Mouse (Mus musculus) kidney, adult 2 months (tissue): ENCODE results near the gene Snta1. TPM values are rescaled to one million over a fixed set of nuclear protein-coding genes. Genes with fewer than 3 reads are reported as not detected.
A peak's percentile ranks its signal among the peaks of the same experiment; 100 is the strongest.
"Not testable (repeated sequence)": the region's sequence is repeated elsewhere in the genome, so short reads cannot be mapped to it uniquely, and the experiment has no call there.

ENCODE experiments used
- DNase-seq: peaks from one replicate; pipeline ENCODE4 v3.0.0; 2021
- H3K27ac ChIP-seq: fragments of 200-500 bp; 2 replicates; pipeline ENCODE4 v1.5.1; 2012; ENCODE audit warnings: low read depth, low read length, control low read depth, inconsistent platforms; ENCODE audit not compliant: insufficient read depth
- H3K27me3 ChIP-seq: fragments of 200-500 bp; replicated peaks from 2 replicates; pipeline ENCODE4 v1.6.1; 2012; ENCODE audit warnings: mild to moderate bottlenecking, moderate library complexity, low read length, inconsistent platforms; ENCODE audit not compliant: control insufficient read depth, insufficient read depth
- H3K36me3 ChIP-seq: fragments of 200-500 bp; 2 replicates; pipeline ENCODE4 v1.6.1; 2012; ENCODE audit warnings: mild to moderate bottlenecking, moderate library complexity, low read length, inconsistent platforms; ENCODE audit not compliant: control insufficient read depth, insufficient read depth
- H3K4me1 ChIP-seq: fragments of 200-500 bp; 2 replicates; pipeline ENCODE4 v1.6.1; 2011; ENCODE audit warnings: low read length; ENCODE audit not compliant: control insufficient read depth, insufficient read depth
- H3K4me3 ChIP-seq: fragments of 200-500 bp; 2 replicates; pipeline ENCODE4 v1.5.1; 2011; ENCODE audit warnings: mild to moderate bottlenecking, low read depth, low read length, control low read depth; ENCODE audit not compliant: insufficient read depth
- CTCF ChIP-seq: fragments of 200-500 bp; conservative IDR thresholded peaks from 2 replicates; pipeline ENCODE4 v1.5.1; 2011; ENCODE audit warnings: low read depth, mild to moderate bottlenecking, control low read depth, low read length, moderate library complexity, mixed read lengths; ENCODE audit not compliant: insufficient read depth, insufficient read length
- POLR2A ChIP-seq: fragments of 200-500 bp; IDR thresholded peaks from one replicate; pipeline ENCODE4 v1.6.1; 2011; ENCODE audit warnings: low read depth, low read length, control low read depth
- WGBS: fragments of 180-500 bp; shearing (Covaris S2); methylation state at CpG from one replicate; pipeline ENCODE4 v1.1.7; 2018; 5-methylcytosine and 5-hydroxymethylcytosine counted together
- polyA plus RNA-seq: library from polyadenylated mRNA; depleted of rRNA; stranded (reverse); fragments of >200 nt; gene quantifications from 2 replicates; pipeline ENCODE4 v1.2.3, GENCODE M21; 2012

The Snta1 gene
- polyA plus RNA-seq, 1 experiment: 60.5 TPM

GRCm38 (mm10) chr2:154372151-154372829, 35.6 kb downstream of the Snta1 start:
- H3K4me1 ChIP-seq: peaks cover 6% of the 10 kb centered on the region; the same call in 1 of the 2 replicates
- 0 out of 2 replicates have a peak, but pooled peaks cover 2% of the 10 kb centered on the region for H3K36me3 ChIP-seq
- TF ChIP-seq CTCF: peak; percentile 25; the same call in 1 of the 2 replicates
- peak; percentile 95 for TF ChIP-seq POLR2A
- DNase-seq: peak; percentile 94
- no peaks in the 10 kb centered on the region for H3K27me3 ChIP-seq
- WGBS: under 1% methylated on average over 42 of the region's 42 CpGs
- H3K4me3 ChIP-seq: peak overlapping the region; percentile 97
- peak overlapping the region; percentile 81 for H3K27ac ChIP-seq

- Histone ChIP-seq H3K4me3 (no peak overlapping the region), H3K36me3 (peaks cover 10% of the 10 kb centered on the region; the same call in 1 of the 2 replicates), H3K27me3 (no peaks in the 10 kb centered on the region), H3K4me1 (no peaks in the 10 kb centered on the region), H3K27ac (no peak overlapping the region)
- no peak for DNase-seq
- 95% methylated on average over 1 of the region's 1 CpGs for WGBS
- TF ChIP-seq POLR2A (no peak), CTCF (no peak)
These were observed 40.4 kb downstream of the Snta1 start for GRCm38 (mm10) chr2:154367510-154367909.

GRCm38 (mm10) chr2:154354000-154354425, 53.9 kb downstream of the Snta1 start:
- Histone ChIP-seq H3K27ac (peak overlapping the region; percentile 49; the same call in 1 of the 2 replicates), H3K4me3 (peak overlapping the region; percentile 27; the same call in 1 of the 2 replicates)
- H3K27me3 ChIP-seq, H3K36me3 ChIP-seq, H3K4me1 ChIP-seq: not testable (repeated sequence)
- peak; percentile 27 for DNase-seq
- WGBS: 27% methylated on average over 16 of the region's 19 CpGs

GRCm38 (mm10) chr2:154348152-154348551, 59.7 kb downstream of the Snta1 start:
- H3K4me1 ChIP-seq: no peaks in the 10 kb centered on the region
- no peak overlapping the region for H3K4me3 ChIP-seq
- H3K36me3 ChIP-seq: peaks cover 10% of the 10 kb centered on the region
- no peaks in the 10 kb centered on the region for H3K27me3 ChIP-seq
- 64% methylated on average over 3 of the region's 3 CpGs for WGBS
- no peak overlapping the region for H3K27ac ChIP-seq
- no peak for TF ChIP-seq POLR2A
- TF ChIP-seq CTCF: no peak
- DNase-seq: no peak

GRCm38 (mm10) chr2:154339356-154339755, 68.5 kb downstream of the Snta1 start:
- H3K4me1 ChIP-seq: no peaks in the 10 kb centered on the region
- H3K27ac ChIP-seq: no peak overlapping the region
- peaks cover 7% of the 10 kb centered on the region for H3K36me3 ChIP-seq
- 64% methylated on average over 2 of the region's 2 CpGs for WGBS
- no peak overlapping the region for H3K4me3 ChIP-seq
- TF ChIP-seq CTCF (no peak), POLR2A (no peak)
- DNase-seq: no peak
- H3K27me3 ChIP-seq: no peaks in the 10 kb centered on the region

GRCm38 (mm10) chr2:154338161-154338560, 69.7 kb downstream of the Snta1 start:
- Histone ChIP-seq H3K4me1 (no peaks in the 10 kb centered on the region), H3K36me3 (peaks cover 6% of the 10 kb centered on the region), H3K27me3 (no peaks in the 10 kb centered on the region), H3K27ac (no peak overlapping the region), H3K4me3 (no peak overlapping the region)
- TF ChIP-seq POLR2A (no peak), CTCF (no peak)
- WGBS: 46% methylated on average over 1 of the region's 1 CpGs
- DNase-seq: no peak

- H3K36me3 ChIP-seq: no peaks in the 10 kb centered on the region; the same call in none of the 2 replicates
- no peak overlapping the region for H3K27ac ChIP-seq
- TF ChIP-seq POLR2A: no peak
- no peak for TF ChIP-seq CTCF
- no peaks in the 10 kb centered on the region for H3K4me1 ChIP-seq
- no peak overlapping the region for H3K4me3 ChIP-seq
- no peak for DNase-seq
- 79% methylated on average over 4 of the region's 4 CpGs for whole genome bisulfite sequencing
- no peaks in the 10 kb centered on the region for H3K27me3 ChIP-seq
These were observed 72.3 kb downstream of the Snta1 start for GRCm38 (mm10) chr2:154335572-154335971.
